Mouse (Mus musculus) intestine, embryonic 14.5 days (tissue): ENCODE measurements around the gene Cxcr1. TPM values are rescaled to one million over a fixed set of nuclear protein-coding genes. Genes with fewer than 3 reads are reported as not detected.
"Not testable (repeated sequence)": the region's sequence is repeated elsewhere in the genome, so short reads cannot be mapped to it uniquely, and the experiment has no call there.

Experiments
- ATAC-seq: fragments of 200-750 bp; cut with Nextera tagmentation; replicated peaks from 2 replicates; pipeline ENCODE4 v1.8.0; 2017; ENCODE audit warnings: low read depth, moderate number of reproducible peaks, moderate TSS enrichment, moderate library complexity; ENCODE audit not compliant: low FRiP score, low TSS enrichment
- DNase-seq: peaks from one replicate; pipeline ENCODE4 v3.0.0-alpha.2; 2018; ENCODE audit warnings: low spot score
- H3K27ac ChIP-seq: fragments of 300-500 bp; sonication (generic); 2 replicates; pipeline ENCODE4 v1.5.1; 2014; ENCODE audit warnings: low read depth, mild to moderate bottlenecking, control low read depth
- H3K27me3 ChIP-seq: fragments of 300-500 bp; sonication (generic); replicated peaks from 2 replicates; pipeline ENCODE4 v1.6.1; 2014; ENCODE audit warnings: low read length, control low read depth; ENCODE audit not compliant: control insufficient read depth, insufficient read depth
- H3K36me3 ChIP-seq: fragments of 300-500 bp; sonication (generic); 2 replicates; pipeline ENCODE4 v1.6.1; 2014; ENCODE audit warnings: low read length, control low read depth; ENCODE audit not compliant: control insufficient read depth, insufficient read depth
- H3K4me1 ChIP-seq: fragments of 300-500 bp; sonication (generic); replicated peaks from 2 replicates; pipeline ENCODE4 v1.6.1; 2014; ENCODE audit warnings: low read length, control low read depth, mixed read lengths; ENCODE audit not compliant: control insufficient read depth, insufficient read depth
- H3K4me2 ChIP-seq: fragments of 300-500 bp; sonication (generic); 2 replicates; pipeline ENCODE4 v1.6.1; 2014; ENCODE audit warnings: low read length
- H3K4me3 ChIP-seq: fragments of 300-500 bp; sonication (generic); 2 replicates; pipeline ENCODE4 v1.5.1; 2014; ENCODE audit warnings: low read depth, low read length, control low read depth, mixed read lengths
- H3K9ac ChIP-seq: fragments of 300-500 bp; sonication (generic); 2 replicates; pipeline ENCODE4 v1.6.1; 2014; ENCODE audit warnings: mild to moderate bottlenecking, low read length
- H3K9me3 ChIP-seq: fragments of 300-500 bp; sonication (generic); 2 replicates; pipeline ENCODE4 v1.6.1; 2016; ENCODE audit warnings: low read length, control low read depth; ENCODE audit not compliant: control insufficient read depth
- WGBS: fragments of 180-500 bp; shearing (Covaris S2); extraction: QIAGEN DNeasy Blood & Tissue Kit; methylation state at CpG from one replicate; pipeline ENCODE4 v1.1.7; 2014; 5-methylcytosine and 5-hydroxymethylcytosine counted together
- polyA plus RNA-seq: library from polyadenylated mRNA; unstranded; fragments of >200 nt; fragmentation: Nextera tagmentation; extraction: Ambion mirVana; gene quantifications from 2 replicates; pipeline ENCODE4 v1.2.1, GENCODE M21; 2014

Gene Cxcr1
- polyA plus RNA-seq, 1 experiment from 2014 or later: not detected

GRCm38 (mm10) chr1:74159613-74160012 is 34.8 kb downstream of the Cxcr1 start:
- H3K36me3 ChIP-seq, ATAC-seq, H3K27me3 ChIP-seq, H3K27ac ChIP-seq, DNase-seq, H3K4me3 ChIP-seq, H3K4me2 ChIP-seq, H3K4me1 ChIP-seq, H3K9me3 ChIP-seq, H3K9ac ChIP-seq: not testable (repeated sequence)
- 88% methylated on average over 4 of the region's 5 CpGs for WGBS

- H3K27me3 ChIP-seq: no peaks in the 10 kb centered on the region
- no peak for DNase-seq
- WGBS: 70% methylated on average over 14 of the region's 14 CpGs
These were observed 38.0 kb downstream of the Cxcr1 start for GRCm38 (mm10) chr1:74156381-74156910.

GRCm38 (mm10) chr1:74155435-74156012 is 38.9 kb downstream of the Cxcr1 start:
- Histone ChIP-seq H3K36me3 (no peaks in the 10 kb centered on the region), H3K9ac (no peak overlapping the region), H3K4me2 (no peak overlapping the region), H3K27me3 (no peaks in the 10 kb centered on the region), H3K27ac (no peak overlapping the region), H3K4me1 (0 out of 2 replicates have a peak, but pooled peaks cover 3% of the 10 kb centered on the region), H3K4me3 (no peak overlapping the region), H3K9me3 (no peaks in the 10 kb centered on the region)
- no peak for DNase-seq
- WGBS: 83% methylated on average over 6 of the region's 6 CpGs
- no peak for ATAC-seq

More at GRCm38 (mm10) chr1:74156381-74156910, 38.0 kb downstream of the Cxcr1 start:
- Histone ChIP-seq H3K4me3 (no peak overlapping the region), H3K4me2 (no peak overlapping the region), H3K36me3 (no peaks in the 10 kb centered on the region), H3K9ac (no peak overlapping the region), H3K27ac (no peak overlapping the region), H3K4me1 (0 out of 2 replicates have a peak, but pooled peaks cover 3% of the 10 kb centered on the region), H3K9me3 (no peaks in the 10 kb centered on the region)
- ATAC-seq: no peak

- H3K4me2 ChIP-seq: no peak within 1 kb of the TSS
- H3K36me3 ChIP-seq: no peaks in the 10 kb centered on the region
- H3K9ac ChIP-seq: no peak within 1 kb of the TSS
- H3K27me3 ChIP-seq: no peaks in the 10 kb centered on the region
- no peaks in the 10 kb centered on the region for H3K9me3 ChIP-seq
- H3K4me3 ChIP-seq: no peak within 1 kb of the TSS
- no peak for DNase-seq
- 0 out of 2 replicates have a peak, but pooled peaks cover 3% of the 10 kb centered on the region for H3K4me1 ChIP-seq
- ATAC-seq: no peak
- 64% methylated on average over 8 of the region's 8 CpGs for WGBS
- H3K27ac ChIP-seq: no peak within 1 kb of the TSS
These were observed 40.8 kb downstream of the Cxcr1 start, which contains the start of gene Cxcr2 for GRCm38 (mm10) chr1:74153461-74154184. Cxcr2 (plus strand) TSS chr1:74153989.

- WGBS: 59% methylated on average over 3 of the region's 3 CpGs
- H3K27ac ChIP-seq: no peak overlapping the region
- no peaks in the 10 kb centered on the region for H3K9me3 ChIP-seq
- DNase-seq (no peak), ATAC-seq (no peak)
- no peak overlapping the region for H3K9ac ChIP-seq
- no peak overlapping the region for H3K4me3 ChIP-seq
- 0 out of 2 replicates have a peak, but pooled peaks cover 6% of the 10 kb centered on the region for H3K4me1 ChIP-seq
- H3K36me3 ChIP-seq: no peaks in the 10 kb centered on the region
- H3K4me2 ChIP-seq: no peak overlapping the region
- no peaks in the 10 kb centered on the region for H3K27me3 ChIP-seq
These were observed 43.3 kb downstream of the Cxcr1 start for GRCm38 (mm10) chr1:74151091-74151490.

GRCm38 (mm10) chr1:74150101-74150500 is 44.3 kb downstream of the Cxcr1 start:
- no peak overlapping the region for H3K4me3 ChIP-seq
- 92% methylated on average over 3 of the region's 3 CpGs for WGBS
- H3K27me3 ChIP-seq: no peaks in the 10 kb centered on the region
- H3K27ac ChIP-seq: no peak overlapping the region
- DNase-seq: no peak
- no peak overlapping the region for H3K4me2 ChIP-seq
- H3K4me1 ChIP-seq: 0 out of 2 replicates have a peak, but pooled peaks cover 6% of the 10 kb centered on the region
- H3K9me3 ChIP-seq: no peaks in the 10 kb centered on the region
- no peak overlapping the region for H3K9ac ChIP-seq
- H3K36me3 ChIP-seq: no peaks in the 10 kb centered on the region
- ATAC-seq: no peak

- H3K27ac ChIP-seq: no peak overlapping the region
- 78% methylated on average over 6 of the region's 6 CpGs for WGBS
- no peaks in the 10 kb centered on the region for H3K36me3 ChIP-seq
- no peak overlapping the region for H3K4me2 ChIP-seq
- 0 out of 2 replicates have a peak, but pooled peaks cover 6% of the 10 kb centered on the region for H3K4me1 ChIP-seq
- ATAC-seq (no peak), DNase-seq (no peak)
- no peak overlapping the region for H3K4me3 ChIP-seq
- H3K9ac ChIP-seq: no peak overlapping the region
- H3K27me3 ChIP-seq: no peaks in the 10 kb centered on the region
- H3K9me3 ChIP-seq: no peaks in the 10 kb centered on the region
These were observed 45.1 kb downstream of the Cxcr1 start for GRCm38 (mm10) chr1:74149106-74149885.
